Mouse (Mus musculus) left cerebral cortex, adult 18-20 months (tissue): ENCODE results near the gene Diras1. TPM values are rescaled to one million over a fixed set of nuclear protein-coding genes. Genes with fewer than 3 reads are reported as not detected.
"Not testable (repeated sequence)": the region's sequence is repeated elsewhere in the genome, so short reads cannot be mapped to it uniquely, and the experiment has no call there.

Source experiments
- DNase-seq, 2 experiments: peaks; one replicate each; pipeline ENCODE4 v3.0.0; 2021 to 2022; ENCODE audit warnings: low spot score in 2 of 2, mixed read lengths in 1 of 2
- total RNA-seq, 2 experiments: library from RNA; stranded (reverse); gene quantifications; 2 replicates each; pipeline ENCODE4 v1.2.3; 2021

Gene Diras1
- total RNA-seq, 2 experiments from 2014 or later: 104 to 113 TPM

GRCm38 (mm10) chr10:80999362-81000196, 25.9 kb downstream of the Diras1 start:
- peak; percentile 87 to 88 for DNase-seq

GRCm38 (mm10) chr10:80998778-80999177, 26.7 kb downstream of the Diras1 start:
- peak; percentile 59 to 79 for DNase-seq

- DNase-seq: no peak
Observed at GRCm38 (mm10) chr10:80998021-80998420, 27.4 kb downstream of the Diras1 start.

- DNase-seq: no peak
Observed at GRCm38 (mm10) chr10:80997332-80997731, 28.1 kb downstream of the Diras1 start.

- DNase-seq: no peak
Observed at GRCm38 (mm10) chr10:80996501-80996900, 29.0 kb downstream of the Diras1 start.

- DNase-seq: peak; percentile 86 to 91
Observed at GRCm38 (mm10) chr10:80995091-80995632, 30.3 kb downstream of the Diras1 start.

GRCm38 (mm10) chr10:80994621-80995020, 30.8 kb downstream of the Diras1 start:
- DNase-seq: no peak

- peak in 1 of 2 experiments; percentile 15 for DNase-seq
Observed at GRCm38 (mm10) chr10:80993276-80993675, 32.2 kb downstream of the Diras1 start.

- DNase-seq: no peak
Observed at GRCm38 (mm10) chr10:80991945-80992344, 33.5 kb downstream of the Diras1 start.

- no peak for DNase-seq
Observed at GRCm38 (mm10) chr10:80991007-80991406, 34.5 kb downstream of the Diras1 start.

- no peak for DNase-seq
Observed at GRCm38 (mm10) chr10:80990406-80990805, 35.1 kb downstream of the Diras1 start.

GRCm38 (mm10) chr10:80989854-80990253, 35.6 kb downstream of the Diras1 start:
- DNase-seq: not testable (repeated sequence)

GRCm38 (mm10) chr10:80989446-80989845, 36.0 kb downstream of the Diras1 start:
- DNase-seq: no peak

GRCm38 (mm10) chr10:80987709-80988441, 37.6 kb downstream of the Diras1 start:
- peak; percentile 71 to 75 for DNase-seq

GRCm38 (mm10) chr10:80986754-80987153, 38.7 kb downstream of the Diras1 start:
- DNase-seq: no peak

- no peak for DNase-seq
Observed at GRCm38 (mm10) chr10:80985970-80986701, 39.3 kb downstream of the Diras1 start.

GRCm38 (mm10) chr10:80985241-80985969, 40.1 kb downstream of the Diras1 start:
- peak in 1 of 2 experiments; percentile 20 for DNase-seq

GRCm38 (mm10) chr10:80984223-80984622, 41.2 kb downstream of the Diras1 start:
- DNase-seq: no peak

- no peak for DNase-seq
Observed at GRCm38 (mm10) chr10:80982381-80982780, 43.1 kb downstream of the Diras1 start.

- DNase-seq: no peak
Observed at GRCm38 (mm10) chr10:80981564-80982112, 43.8 kb downstream of the Diras1 start.
